Mouse (Mus musculus): Measurements from ENCODE around the gene Apc2. TPM values are rescaled to one million over a fixed set of nuclear protein-coding genes. Genes with fewer than 3 reads are reported as not detected.

The Apc2 gene
- total and polyA plus RNA-seq, 2 experiments: 0.09 to 0.20 TPM

GRCm38 (mm10) chr10:80313627-80314201 lies 17.9 kb downstream of the Apc2 start:
- Histone ChIP-seq H3K9ac (ENCODE audit: low read depth, low read length) (no peak overlapping the region), H3K36me3 (ENCODE audit: control insufficient read depth, insufficient read depth, low read length) (no peaks in the 10 kb centered on the region), H3K27me3 (ENCODE audit: control insufficient read depth, insufficient read depth, low read length) (peaks cover 30% of the 10 kb centered on the region), H3K4me1 (ENCODE audit: control insufficient read depth, insufficient read depth, low read length) (no peaks in the 10 kb centered on the region), H3K79me2 (ENCODE audit: control insufficient read depth, insufficient read depth, low read length) (no peaks in the 10 kb centered on the region), H3K4me3 (ENCODE audit: insufficient read depth, low read depth, low read length) (no peak overlapping the region), H3K27ac (replicated peaks; ENCODE audit: insufficient read depth, low read depth, low read length) (no peak overlapping the region)
- no peak for DNase-seq (ENCODE audit: extremely low read depth, low read depth, low spot score)
- no peak for TF ChIP-seq CTCF (IDR thresholded peaks at IDR 0.05; ENCODE audit: low read depth, low read length)
- no peak for TF ChIP-seq POLR2A (IDR thresholded peaks at IDR 0.05; ENCODE audit: extremely low read depth, insufficient read depth, low read length)
- WGBS: 32% methylated on average over 20 of the region's 20 CpGs

GRCm38 (mm10) chr10:80314494-80315001 lies 18.8 kb downstream of the Apc2 start:
- Histone ChIP-seq H3K36me3 (ENCODE audit: control insufficient read depth, insufficient read depth, low read length) (no peaks in the 10 kb centered on the region), H3K9ac (ENCODE audit: low read depth, low read length) (no peak overlapping the region), H3K79me2 (ENCODE audit: control insufficient read depth, insufficient read depth, low read length) (no peaks in the 10 kb centered on the region), H3K27me3 (ENCODE audit: control insufficient read depth, insufficient read depth, low read length) (peaks cover 30% of the 10 kb centered on the region), H3K4me1 (ENCODE audit: control insufficient read depth, insufficient read depth, low read length) (peaks cover 4% of the 10 kb centered on the region), H3K27ac (replicated peaks; ENCODE audit: insufficient read depth, low read depth, low read length) (no peak overlapping the region), H3K4me3 (ENCODE audit: insufficient read depth, low read depth, low read length) (no peak overlapping the region)
- DNase-seq (ENCODE audit: extremely low read depth, low read depth, low spot score): no peak
- no peak for TF ChIP-seq POLR2A (IDR thresholded peaks at IDR 0.05; ENCODE audit: extremely low read depth, insufficient read depth, low read length)
- no peak for TF ChIP-seq CTCF (IDR thresholded peaks at IDR 0.05; ENCODE audit: low read depth, low read length)
- WGBS: 50% methylated on average over 16 of the region's 16 CpGs

GRCm38 (mm10) chr10:80315315-80315714 lies 19.5 kb downstream of the Apc2 start:
- 44% methylated on average over 27 of the region's 27 CpGs for WGBS
- Histone ChIP-seq H3K27ac (replicated peaks; ENCODE audit: insufficient read depth, low read depth, low read length) (no peak overlapping the region), H3K4me3 (ENCODE audit: insufficient read depth, low read depth, low read length) (no peak overlapping the region), H3K79me2 (ENCODE audit: control insufficient read depth, insufficient read depth, low read length) (no peaks in the 10 kb centered on the region), H3K9ac (ENCODE audit: low read depth, low read length) (no peak overlapping the region), H3K27me3 (ENCODE audit: control insufficient read depth, insufficient read depth, low read length) (peaks cover 30% of the 10 kb centered on the region), H3K4me1 (ENCODE audit: control insufficient read depth, insufficient read depth, low read length) (peaks cover 5% of the 10 kb centered on the region), H3K36me3 (ENCODE audit: control insufficient read depth, insufficient read depth, low read length) (no peaks in the 10 kb centered on the region)
- TF ChIP-seq CTCF (IDR thresholded peaks at IDR 0.05; ENCODE audit: low read depth, low read length) (no peak), POLR2A (IDR thresholded peaks at IDR 0.05; ENCODE audit: extremely low read depth, insufficient read depth, low read length) (no peak)
- no peak for DNase-seq (ENCODE audit: extremely low read depth, low read depth, low spot score)

GRCm38 (mm10) chr10:80316359-80316781 lies 20.6 kb downstream of the Apc2 start:
- WGBS: 15% methylated on average over 11 of the region's 11 CpGs
- Histone ChIP-seq H3K4me3 (ENCODE audit: insufficient read depth, low read depth, low read length) (no peak overlapping the region), H3K9ac (ENCODE audit: low read depth, low read length) (no peak overlapping the region), H3K27ac (replicated peaks; ENCODE audit: insufficient read depth, low read depth, low read length) (no peak overlapping the region), H3K36me3 (ENCODE audit: control insufficient read depth, insufficient read depth, low read length) (no peaks in the 10 kb centered on the region), H3K79me2 (ENCODE audit: control insufficient read depth, insufficient read depth, low read length) (no peaks in the 10 kb centered on the region), H3K4me1 (ENCODE audit: control insufficient read depth, insufficient read depth, low read length) (peaks cover 8% of the 10 kb centered on the region), H3K27me3 (ENCODE audit: control insufficient read depth, insufficient read depth, low read length) (peaks cover 24% of the 10 kb centered on the region)
- DNase-seq (ENCODE audit: extremely low read depth, low read depth, low spot score): no peak
- TF ChIP-seq CTCF (IDR thresholded peaks at IDR 0.05; ENCODE audit: low read depth, low read length) (no peak), POLR2A (IDR thresholded peaks at IDR 0.05; ENCODE audit: extremely low read depth, insufficient read depth, low read length) (no peak)

GRCm38 (mm10) chr10:80317011-80317410 lies 21.2 kb downstream of the Apc2 start:
- H3K9ac ChIP-seq (ENCODE audit: low read depth, low read length): no peak overlapping the region
- WGBS: 69% methylated on average over 10 of the region's 10 CpGs
- H3K4me1 ChIP-seq (ENCODE audit: control insufficient read depth, insufficient read depth, low read length): peaks cover 8% of the 10 kb centered on the region
- no peaks in the 10 kb centered on the region for H3K36me3 ChIP-seq (ENCODE audit: control insufficient read depth, insufficient read depth, low read length)
- no peaks in the 10 kb centered on the region for H3K79me2 ChIP-seq (ENCODE audit: control insufficient read depth, insufficient read depth, low read length)
- TF ChIP-seq CTCF (IDR thresholded peaks at IDR 0.05; ENCODE audit: low read depth, low read length) (no peak), POLR2A (IDR thresholded peaks at IDR 0.05; ENCODE audit: extremely low read depth, insufficient read depth, low read length) (no peak)
- no peak overlapping the region for H3K27ac ChIP-seq (replicated peaks; ENCODE audit: insufficient read depth, low read depth, low read length)
- no peak overlapping the region for H3K4me3 ChIP-seq (ENCODE audit: insufficient read depth, low read depth, low read length)
- DNase-seq (ENCODE audit: extremely low read depth, low read depth, low spot score): no peak
- peaks cover 19% of the 10 kb centered on the region for H3K27me3 ChIP-seq (ENCODE audit: control insufficient read depth, insufficient read depth, low read length)

GRCm38 (mm10) chr10:80320340-80320760 lies 24.6 kb downstream of the Apc2 start, which contains the start of gene 2310011J03Rik:
Gene 2310011J03Rik, minus strand, starts transcription at chr10:80320537.
- H3K4me3 ChIP-seq (ENCODE audit: insufficient read depth, low read depth, low read length): peak within 1 kb of the TSS; percentile 82
- H3K36me3 ChIP-seq (ENCODE audit: control insufficient read depth, insufficient read depth, low read length): no peaks in the 10 kb centered on the region
- peak within 1 kb of the TSS; percentile 81 for H3K9ac ChIP-seq (ENCODE audit: low read depth, low read length)
- H3K27me3 ChIP-seq (ENCODE audit: control insufficient read depth, insufficient read depth, low read length): peaks cover 4% of the 10 kb centered on the region; the same call in 1 of the 2 replicates
- peak within 1 kb of the TSS; percentile 65 for H3K27ac ChIP-seq (replicated peaks; ENCODE audit: insufficient read depth, low read depth, low read length)
- H3K4me1 ChIP-seq (ENCODE audit: control insufficient read depth, insufficient read depth, low read length): peaks cover 13% of the 10 kb centered on the region
- peak; percentile 87 for DNase-seq (ENCODE audit: extremely low read depth, low read depth, low spot score)
- 2% methylated on average over 34 of the region's 34 CpGs for WGBS
- TF ChIP-seq CTCF (IDR thresholded peaks at IDR 0.05; ENCODE audit: low read depth, low read length): no peak
- peak; percentile 61; the same call in 1 of the 2 replicates for TF ChIP-seq POLR2A (IDR thresholded peaks at IDR 0.05; ENCODE audit: extremely low read depth, insufficient read depth, low read length)
- H3K79me2 ChIP-seq (ENCODE audit: control insufficient read depth, insufficient read depth, low read length): peaks cover 2% of the 10 kb centered on the region; the same call in 1 of the 2 replicates
